In genomic region chr11:4577079-4577478, GRCm38 (mm10) we compare ENCODE assay signal across 38 mouse cellular contexts. TPM values are rescaled to one million over a fixed set of nuclear protein-coding genes. Genes with fewer than 3 reads are reported as not detected.
DNase-seq lines count a peak whose midpoint lies in the region; ATAC-seq and TF ChIP-seq lines count a peak whose summit lies in the region.
"Had no signal": no experiment of that assay in that cellular context is flagged by ENCODE, and none has a peak within 500 bp of the region (broad histone marks: within the 10 kb centered on the region; RNA-seq: fewer than 3 reads in every experiment).

No protein-coding gene starts in this region.

- peaks cover 21% of the 10 kb centered on the region for H3K4me1 ChIP-seq in heart, embryonic 12.5 days (replicated peaks)
- H3K4me1 ChIP-seq in liver, embryonic 12.5 days, result peaks cover 76% of the 10 kb centered on the region
- peaks cover 14% of the 10 kb centered on the region for H3K4me1 ChIP-seq in liver, postnatal 0 days (ENCODE audit: insufficient read depth)
- 0 out of 2 replicates have a peak, but pooled peaks cover 2% of the 10 kb centered on the region for H3K4me1 ChIP-seq in stomach, postnatal 0 days (replicated peaks; ENCODE audit: control insufficient read depth, insufficient read depth)
- H3K4me1 ChIP-seq: midbrain, embryonic 13.5 days had no signal

- no peak overlapping the region for H3K4me2 ChIP-seq in heart, embryonic 12.5 days
- peak overlapping the region; percentile 56 for H3K4me2 ChIP-seq in liver, embryonic 12.5 days
- H3K4me2 ChIP-seq in liver, postnatal 0 days (ENCODE audit: low read depth, low read length), result peak overlapping the region; percentile 37
- no peak overlapping the region for H3K4me2 ChIP-seq in stomach, postnatal 0 days (replicated peaks; ENCODE audit: low read depth)
- H3K4me2 ChIP-seq: embryonic facial prominence, embryonic 13.5 days; hindbrain, embryonic 15.5 days; midbrain, embryonic 13.5 days; neural tube, embryonic 13.5 days had no signal

- H3K9me3 ChIP-seq in heart, embryonic 12.5 days (replicated peaks), result no peaks in the 10 kb centered on the region
- no peaks in the 10 kb centered on the region for H3K9me3 ChIP-seq in liver, embryonic 12.5 days (replicated peaks)
- H3K9me3 ChIP-seq in liver, postnatal 0 days (ENCODE audit: low read length), result no peaks in the 10 kb centered on the region
- no peaks in the 10 kb centered on the region for H3K9me3 ChIP-seq in stomach, postnatal 0 days (ENCODE audit: control insufficient read depth, low read length)
- H3K9me3 ChIP-seq: embryonic facial prominence, embryonic 13.5 days; G1E; hindbrain, embryonic 10.5 days; hindbrain, embryonic 15.5 days; megakaryocyte, embryonic 14.5 days; midbrain, embryonic 13.5 days; neural tube, embryonic 13.5 days had no signal

- H3K4me3 ChIP-seq in heart, embryonic 12.5 days, result no peak overlapping the region
- H3K4me3 ChIP-seq in liver, embryonic 12.5 days, result peak overlapping the region; percentile 24
- no peak overlapping the region for H3K4me3 ChIP-seq in liver, postnatal 0 days (ENCODE audit: low read depth, low read length)
- H3K4me3 ChIP-seq in stomach, postnatal 0 days (ENCODE audit: low read depth, low read length), result no peak overlapping the region
- H3K4me3 ChIP-seq: embryonic facial prominence, embryonic 13.5 days; heart, adult 2 months; hindbrain, embryonic 10.5 days; hindbrain, embryonic 15.5 days; megakaryocyte, embryonic 14.5 days; midbrain, embryonic 13.5 days; neural tube, embryonic 13.5 days had no signal

- 66% methylated on average over 2 of the region's 2 CpGs for WGBS in heart, embryonic 12.5 days
- 31% methylated on average over 2 of the region's 2 CpGs for WGBS in liver, embryonic 12.5 days (ENCODE audit: insufficient replicate concordance)
- 55% methylated on average over 2 of the region's 2 CpGs for WGBS in liver, postnatal 0 days (ENCODE audit: insufficient replicate concordance)
- 97% methylated on average over 2 of the region's 2 CpGs for WGBS in stomach, postnatal 0 days

- no peak overlapping the region for H3K9ac ChIP-seq in heart, embryonic 12.5 days
- peak overlapping the region; percentile 46 for H3K9ac ChIP-seq in liver, embryonic 12.5 days
- H3K9ac ChIP-seq in liver, postnatal 0 days (replicated peaks), result 0 out of 2 replicates have a peak overlapping the region, but pooled peaks have one; percentile 8
- no peak overlapping the region for H3K9ac ChIP-seq in stomach, postnatal 0 days (ENCODE audit: low read length)
- H3K9ac ChIP-seq: embryonic facial prominence, embryonic 13.5 days; hindbrain, embryonic 15.5 days; midbrain, embryonic 13.5 days; neural tube, embryonic 13.5 days had no signal

- no peak for TF ChIP-seq CTCF in liver, postnatal 0 days (IDR thresholded peaks at IDR 0.05; ENCODE audit: low read depth)
- no peak for TF ChIP-seq CTCF in stomach, postnatal 0 days (IDR thresholded peaks at IDR 0.05; ENCODE audit: low read depth)

- peak; percentile 74 for ATAC-seq in heart, embryonic 12.5 days (ENCODE audit: insufficient number of reproducible peaks, low FRiP score)
- peak; percentile 82 for ATAC-seq in liver, embryonic 12.5 days
- peak; percentile 50 for ATAC-seq in liver, postnatal 0 days
- no peak for ATAC-seq in stomach, postnatal 0 days (ENCODE audit: low FRiP score, low TSS enrichment)
- ATAC-seq: forebrain, embryonic 14.5 days; inflammation-experienced regulatory T-cells, adult 6 months; midbrain, embryonic 13.5 days; Patski had no signal

- DNase-seq in heart, adult 8-10 months (ENCODE audit: low spot score), result no peak
- DNase-seq in liver, postnatal 0 days, result no peak
- no peak for DNase-seq in stomach, postnatal 0 days (ENCODE audit: low spot score)
- no peak for DNase-seq in gastrocnemius, postnatal 10 days
- no peak for DNase-seq in layer of hippocampus, postnatal 25 days (ENCODE audit: extremely low spot score in 1 of 2, low spot score in 1 of 2)
- DNase-seq: adrenal gland, postnatal 14 days; cerebellum, adult 11-12 months; cerebellum, adult 9-11 months; heart, adult 2 months; heart, postnatal 14 days; kidney, adult 18-20 months; kidney, postnatal 4 days; lung, postnatal 36 days; right cerebral cortex, postnatal 4 days had no signal

- no peak for TF ChIP-seq EP300 in liver, postnatal 0 days (IDR thresholded peaks at IDR 0.05; ENCODE audit: low read depth)
- no peak for TF ChIP-seq EP300 in stomach, postnatal 0 days (optimal IDR thresholded peaks at IDR 0.05)

- H3K27ac ChIP-seq in heart, embryonic 12.5 days (ENCODE audit: poor library complexity, severe bottlenecking), result no peak overlapping the region
- H3K27ac ChIP-seq in liver, embryonic 12.5 days, result peak overlapping the region; percentile 96
- H3K27ac ChIP-seq in liver, postnatal 0 days (ENCODE audit: low read depth), result peak overlapping the region; percentile 64
- H3K27ac ChIP-seq in stomach, postnatal 0 days (replicated peaks), result no peak overlapping the region
- H3K27ac ChIP-seq: embryonic facial prominence, embryonic 13.5 days; heart, adult 2 months; hindbrain, embryonic 10.5 days; hindbrain, embryonic 15.5 days; midbrain, embryonic 13.5 days; neural tube, embryonic 13.5 days had no signal

- H3K27me3 ChIP-seq in heart, embryonic 12.5 days (replicated peaks), result no peaks in the 10 kb centered on the region
- H3K27me3 ChIP-seq in liver, embryonic 12.5 days (replicated peaks), result no peaks in the 10 kb centered on the region
- H3K27me3 ChIP-seq in liver, postnatal 0 days (ENCODE audit: insufficient read depth, low read length), result no peaks in the 10 kb centered on the region
- H3K27me3 ChIP-seq in stomach, postnatal 0 days (ENCODE audit: control insufficient read depth, insufficient read depth, low read length), result no peaks in the 10 kb centered on the region
- H3K27me3 ChIP-seq: embryonic facial prominence, embryonic 13.5 days; hindbrain, embryonic 15.5 days; megakaryocyte, embryonic 14.5 days; midbrain, embryonic 13.5 days; neural tube, embryonic 13.5 days; Patski had no signal

- H3K36me3 ChIP-seq in heart, embryonic 12.5 days, result peaks cover 2% of the 10 kb centered on the region; the same call in 1 of the 2 replicates
- peaks cover 8% of the 10 kb centered on the region for H3K36me3 ChIP-seq in liver, embryonic 12.5 days
- peaks cover 3% of the 10 kb centered on the region; the same call in 1 of the 2 replicates for H3K36me3 ChIP-seq in liver, postnatal 0 days (replicated peaks; ENCODE audit: insufficient read depth, low read length)
- no peaks in the 10 kb centered on the region for H3K36me3 ChIP-seq in stomach, postnatal 0 days (ENCODE audit: control insufficient read depth, insufficient read depth, low read length)
- H3K36me3 ChIP-seq: embryonic facial prominence, embryonic 13.5 days; hindbrain, embryonic 10.5 days; hindbrain, embryonic 15.5 days; midbrain, embryonic 13.5 days; neural tube, embryonic 13.5 days had no signal

RNA-seq across cellular contexts. Expression of gene Mtmr3, which starts 17.6 kb away (rescaled TPM):
- 33.5 and 33.9 TPM in 2 replicates for polyA plus RNA-seq in heart, embryonic 12.5 days (2016; fragmentation: Nextera tagmentation; extraction: Ambion mirVana)
- total RNA-seq in heart, adult 8-10 months (2022), result 10 to 100 TPM; 46.6 to 51.9 (median 49.2) TPM
- 38.8 and 41.4 TPM in 2 replicates for polyA plus RNA-seq in liver, embryonic 12.5 days (2016; fragmentation: Nextera tagmentation; extraction: Ambion mirVana)
- 10.3 and 11.2 TPM in 2 replicates for polyA plus RNA-seq in liver, postnatal 0 days (2015; fragmentation: Nextera tagmentation; extraction: Ambion mirVana)
- polyA plus RNA-seq in stomach, postnatal 0 days (2015; fragmentation: Nextera tagmentation; extraction: Ambion mirVana), result 11.7 and 13.4 TPM in 2 replicates
- total RNA-seq in gastrocnemius, postnatal 10 days (2021), result 10 to 100 TPM; 45.6 to 50.1 TPM
- total RNA-seq in layer of hippocampus, postnatal 25 days (2021), result 10 to 100 TPM; 69.3 to 71.4 TPM

RNA-seq across cellular contexts. Expression of gene Gm11032, which starts 42.8 kb away (rescaled TPM):
- not detected in 2 replicates for polyA plus RNA-seq in heart, embryonic 12.5 days (2016; fragmentation: Nextera tagmentation; extraction: Ambion mirVana)
- not detected for total RNA-seq in heart, adult 8-10 months (2022)
- not detected in 2 replicates for polyA plus RNA-seq in liver, embryonic 12.5 days (2016; fragmentation: Nextera tagmentation; extraction: Ambion mirVana)
- not detected in 2 replicates for polyA plus RNA-seq in liver, postnatal 0 days (2015; fragmentation: Nextera tagmentation; extraction: Ambion mirVana)
- not detected in 2 replicates for polyA plus RNA-seq in stomach, postnatal 0 days (2015; fragmentation: Nextera tagmentation; extraction: Ambion mirVana)
- total RNA-seq in gastrocnemius, postnatal 10 days (2021), result not detected
- total RNA-seq in layer of hippocampus, postnatal 25 days (2021), result not detected
- total RNA-seq: adrenal gland, postnatal 14 days; G1E; gastrocnemius, postnatal 4 days; heart, adult 2 months; heart, postnatal 14 days; layer of hippocampus, adult 8-10 months; left cerebral cortex, postnatal 14 days; liver, adult 2 months had no signal
- polyA plus RNA-seq: embryonic facial prominence, embryonic 13.5 days; forebrain, embryonic 14.5 days; G1E; heart, adult 2 months; heart, embryonic 14.5 days; hindbrain, embryonic 10.5 days; hindbrain, embryonic 15.5 days; inflammation-experienced regulatory T-cells, adult 6 months; kidney, embryonic 16.5 days; limb, embryonic 11.5 days; liver, adult 2 months; lung, embryonic 16.5 days; midbrain, embryonic 13.5 days; neural tube, embryonic 13.5 days; Patski; spleen, adult 2 months; testis, adult 2 months; thymus, postnatal 0 days; urinary bladder, adult 2 months had no signal

Comparison
In these comparisons a context has a peak if more than half of its experiments do, and no peak if none do; other contexts are left out.
1. H3K27ac ChIP-seq: peak in liver, embryonic 12.5 days (single experiment) and liver, postnatal 0 days (single experiment); none in heart, embryonic 12.5 days (single experiment) and stomach, postnatal 0 days (single experiment).
2. H3K4me2 ChIP-seq: peak in liver, embryonic 12.5 days (single experiment) and liver, postnatal 0 days (single experiment); none in heart, embryonic 12.5 days (single experiment) and stomach, postnatal 0 days (single experiment).
3. H3K9ac ChIP-seq: peak in liver, embryonic 12.5 days (single experiment) and liver, postnatal 0 days (single experiment); none in heart, embryonic 12.5 days (single experiment) and stomach, postnatal 0 days (single experiment).